Mouse (Mus musculus) limb, embryonic 11.5 days (tissue): ENCODE results near the gene Gpr153. TPM values are rescaled to one million over a fixed set of nuclear protein-coding genes. Genes with fewer than 3 reads are reported as not detected.

Source experiments
- ATAC-seq: fragments of 200-750 bp; cut with Nextera tagmentation; 2 replicates; pipeline ENCODE4 v1.8.0; 2017; ENCODE audit warnings: low read depth; ENCODE audit not compliant: insufficient number of reproducible peaks, low FRiP score, low TSS enrichment
- DNase-seq: peaks from one replicate; pipeline ENCODE4 v3.0.0-alpha.2; 2015; ENCODE audit warnings: low spot score
- H3K27ac ChIP-seq: fragments of 300-500 bp; sonication (generic); replicated peaks from 2 replicates; pipeline ENCODE4 v1.5.1; 2014; ENCODE audit warnings: low read depth, mild to moderate bottlenecking, low read length
- H3K27me3 ChIP-seq: fragments of 300-500 bp; sonication (generic); 2 replicates; pipeline ENCODE4 v1.6.1; 2014; ENCODE audit warnings: mild to moderate bottlenecking, low read length, mixed read lengths; ENCODE audit not compliant: control insufficient read depth, insufficient read depth
- H3K36me3 ChIP-seq: fragments of 300-500 bp; sonication (generic); 2 replicates; pipeline ENCODE4 v1.6.1; 2014; ENCODE audit warnings: mild to moderate bottlenecking, low read length, moderate library complexity, mixed read lengths; ENCODE audit not compliant: control insufficient read depth, insufficient read depth
- H3K4me1 ChIP-seq: fragments of 300-500 bp; sonication (generic); 2 replicates; pipeline ENCODE4 v1.6.1; 2014; ENCODE audit warnings: low read length, mixed read lengths; ENCODE audit not compliant: control insufficient read depth, insufficient read depth
- H3K4me2 ChIP-seq: fragments of 300-500 bp; sonication (generic); 2 replicates; pipeline ENCODE4 v1.6.1; 2014; ENCODE audit warnings: low read depth, mild to moderate bottlenecking, moderate library complexity; ENCODE audit not compliant: severe bottlenecking
- H3K4me3 ChIP-seq: fragments of 300-500 bp; sonication (generic); 2 replicates; pipeline ENCODE4 v1.5.1; 2014; ENCODE audit warnings: low read depth, low read length
- H3K9ac ChIP-seq: fragments of 300-500 bp; sonication (generic); 2 replicates; pipeline ENCODE4 v1.6.1; 2014; ENCODE audit warnings: mild to moderate bottlenecking, low read length
- H3K9me3 ChIP-seq: fragments of 300-500 bp; sonication (generic); 2 replicates; pipeline ENCODE4 v1.6.1; 2016; ENCODE audit warnings: low read length; ENCODE audit not compliant: control insufficient read depth
- WGBS: fragments of 180-500 bp; shearing (Covaris S2); extraction: QIAGEN DNeasy Blood & Tissue Kit; methylation state at CpG from one replicate; pipeline ENCODE4 v1.1.7; 2014; 5-methylcytosine and 5-hydroxymethylcytosine counted together
- polyA plus RNA-seq: library from polyadenylated mRNA; unstranded; fragments of >200 nt; fragmentation: Nextera tagmentation; extraction: Ambion mirVana; gene quantifications from 2 replicates; pipeline ENCODE4 v1.2.1, GENCODE M21; 2014

Gpr153 gene
- polyA plus RNA-seq, 1 experiment from 2014 or later = 3.3 TPM

GRCm38 (mm10) chr4:152324641-152325562 lies 50.9 kb downstream of the Gpr153 start:
- H3K4me2 ChIP-seq = no peak overlapping the region

GRCm38 (mm10) chr4:152325574-152326411 lies 51.8 kb downstream of the Gpr153 start, which contains the start of gene Rpl22:
Gene Rpl22, plus strand, starts transcription at chr4:152325742.
- peak; percentile 94 for DNase-seq
- peak; percentile 92 for ATAC-seq
- Histone ChIP-seq H3K27ac (no peak within 1 kb of the TSS; the same call in 1 of the 2 replicates), H3K27me3 (no peaks in the 10 kb centered on the region), H3K9ac (peak within 1 kb of the TSS; percentile 96), H3K4me2 (peak within 1 kb of the TSS; percentile 81), H3K9me3 (no peaks in the 10 kb centered on the region), H3K4me1 (peaks cover 12% of the 10 kb centered on the region), H3K4me3 (peak within 1 kb of the TSS; percentile 99), H3K36me3 (peaks cover 14% of the 10 kb centered on the region)
- WGBS = under 1% methylated on average over 69 of the region's 70 CpGs

More at GRCm38 (mm10) chr4:152324641-152325562, 50.9 kb downstream of the Gpr153 start:
- H3K36me3 ChIP-seq = peaks cover 10% of the 10 kb centered on the region
- H3K4me3 ChIP-seq = peak overlapping the region; percentile 99
- DNase-seq (no peak), ATAC-seq (peak; percentile 49)
- H3K27me3 ChIP-seq = no peaks in the 10 kb centered on the region
- no peak overlapping the region for H3K27ac ChIP-seq
- no peaks in the 10 kb centered on the region for H3K9me3 ChIP-seq
- WGBS = 54% methylated on average over 16 of the region's 16 CpGs
- H3K4me1 ChIP-seq = peaks cover 12% of the 10 kb centered on the region
- H3K9ac ChIP-seq = no peak overlapping the region

DNA sequence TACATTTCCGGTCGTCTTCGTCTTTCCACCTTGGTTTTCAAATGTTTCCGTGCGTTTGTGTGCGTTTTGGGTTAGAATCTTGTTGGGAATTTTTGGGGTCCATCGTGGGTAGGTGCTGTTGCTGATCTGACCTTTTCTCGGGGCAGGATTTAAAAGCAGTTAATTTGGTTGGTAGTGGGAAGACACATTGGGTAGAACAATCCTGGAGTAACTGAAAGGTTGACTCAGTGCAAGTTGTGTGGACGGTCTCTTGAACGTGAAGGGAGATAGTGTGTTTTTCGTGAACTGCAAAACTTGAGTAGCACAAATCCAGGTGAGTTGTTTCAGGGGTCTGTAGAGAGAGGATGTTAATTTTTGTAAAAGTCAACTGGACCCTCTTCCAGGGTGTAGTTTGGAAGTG lies 52.5 kb downstream of the Gpr153 start:
- no peaks in the 10 kb centered on the region for H3K27me3 ChIP-seq
- WGBS = 2% methylated on average over 11 of the region's 11 CpGs
- peak overlapping the region; percentile 96 for H3K9ac ChIP-seq
- H3K27ac ChIP-seq = no peak overlapping the region
- ATAC-seq (no peak), DNase-seq (no peak)
- H3K36me3 ChIP-seq = peaks cover 16% of the 10 kb centered on the region
- H3K4me2 ChIP-seq = peak overlapping the region; percentile 81
- peak overlapping the region; percentile 99 for H3K4me3 ChIP-seq
- peaks cover 12% of the 10 kb centered on the region for H3K4me1 ChIP-seq
- no peaks in the 10 kb centered on the region for H3K9me3 ChIP-seq

GRCm38 (mm10) chr4:152328691-152329090 lies 54.7 kb downstream of the Gpr153 start:
- peaks cover 26% of the 10 kb centered on the region for H3K36me3 ChIP-seq
- DNase-seq = peak; percentile 69

GRCm38 (mm10) chr4:152332952-152333351 lies 58.9 kb downstream of the Gpr153 start:
- H3K36me3 ChIP-seq = peaks cover 31% of the 10 kb centered on the region
- WGBS = 49% methylated on average over 2 of the region's 2 CpGs
- H3K9ac ChIP-seq = no peak overlapping the region
- no peaks in the 10 kb centered on the region for H3K9me3 ChIP-seq
- no peaks in the 10 kb centered on the region for H3K4me1 ChIP-seq
- peaks cover 10% of the 10 kb centered on the region for H3K27me3 ChIP-seq
- H3K27ac ChIP-seq = no peak overlapping the region
- no peak overlapping the region for H3K4me3 ChIP-seq
- DNase-seq (peak; percentile 82), ATAC-seq (peak; percentile 27)
- no peak overlapping the region for H3K4me2 ChIP-seq

More at GRCm38 (mm10) chr4:152328691-152329090, 54.7 kb downstream of the Gpr153 start:
- no peaks in the 10 kb centered on the region for H3K27me3 ChIP-seq
- ATAC-seq = no peak
- H3K4me1 ChIP-seq = peaks cover 12% of the 10 kb centered on the region
- no peak overlapping the region for H3K4me2 ChIP-seq
- no peak overlapping the region for H3K27ac ChIP-seq
- H3K9me3 ChIP-seq = no peaks in the 10 kb centered on the region
- WGBS = 80% methylated on average over 6 of the region's 6 CpGs
- no peak overlapping the region for H3K4me3 ChIP-seq
- H3K9ac ChIP-seq = no peak overlapping the region

GRCm38 (mm10) chr4:152333587-152333986 lies 59.6 kb downstream of the Gpr153 start:
- DNase-seq = no peak
- Histone ChIP-seq H3K36me3 (peaks cover 31% of the 10 kb centered on the region), H3K4me2 (no peak overlapping the region), H3K4me1 (no peaks in the 10 kb centered on the region), H3K4me3 (no peak overlapping the region), H3K27me3 (peaks cover 16% of the 10 kb centered on the region), H3K9me3 (no peaks in the 10 kb centered on the region), H3K9ac (no peak overlapping the region), H3K27ac (no peak overlapping the region)
- no peak for ATAC-seq
- WGBS = 96% methylated on average over 12 of the region's 12 CpGs

Other genes starting within 250 kb of the Gpr153 start
- gene Zbtb48, start 246.6 kb upstream of the Gpr153 start, polyA plus RNA-seq = 21.0 and 23.9 TPM in 2 replicates
- gene Tas1r1, start 235.7 kb upstream of the Gpr153 start, polyA plus RNA-seq = 0.40 and 0.75 TPM in 2 replicates
- gene Nol9, start 234.9 kb upstream of the Gpr153 start, polyA plus RNA-seq = 38.1 and 40.3 TPM in 2 replicates
- 8.8 and 8.9 TPM in 2 replicates for gene Plekhg5, start 201.7 kb upstream of the Gpr153 start, polyA plus RNA-seq
- 0.38 and 0.79 TPM in 2 replicates for gene Tnfrsf25, start 158.3 kb upstream of the Gpr153 start, polyA plus RNA-seq
- gene Espn, start 121.9 kb upstream of the Gpr153 start, polyA plus RNA-seq = 1.6 and 1.9 TPM in 2 replicates
- not detected in 2 replicates for gene Hes2, start 115.4 kb upstream of the Gpr153 start, polyA plus RNA-seq
- 32.1 and 33.3 TPM in 2 replicates for gene Acot7, start 96.1 kb upstream of the Gpr153 start, polyA plus RNA-seq
- not detected in 2 replicates for gene Hes3, start 17.4 kb downstream of the Gpr153 start, polyA plus RNA-seq
- 28.3 and 29.9 TPM in 2 replicates for gene Icmt, start 23.0 kb downstream of the Gpr153 start, polyA plus RNA-seq
- gene Rnf207, start 44.8 kb downstream of the Gpr153 start, polyA plus RNA-seq = 0.19 and 0.92 TPM in 2 replicates
- gene Rpl22, start 51.5 kb downstream of the Gpr153 start, polyA plus RNA-seq = 453 and 467 TPM in 2 replicates
- gene Chd5, start 64.4 kb downstream of the Gpr153 start, polyA plus RNA-seq = 0.05 TPM in 1 of 2 replicates, not detected in the other
- gene Nphp4, start 202.5 kb downstream of the Gpr153 start, polyA plus RNA-seq = 2.6 and 2.7 TPM in 2 replicates
- 3.6 and 3.7 TPM in 2 replicates for gene Kcnab2, start 203.6 kb downstream of the Gpr153 start, polyA plus RNA-seq